Mouse (Mus musculus) common myeloid progenitor, adult 5-6 weeks (primary cell): Measurements from ENCODE around the gene Pde6d. TPM values are rescaled to one million over a fixed set of nuclear protein-coding genes. Genes with fewer than 3 reads are reported as not detected.

Source experiments
- ATAC-seq: replicated peaks from 2 replicates; pipeline ENCODE4 v1.8.0; 2016; ENCODE audit warnings: low read depth, mild to moderate bottlenecking, moderate TSS enrichment, inconsistent platforms; ENCODE audit not compliant: poor library complexity, severe bottlenecking
- total RNA-seq: library from RNA; stranded (forward); fragments of 200-1000, 187-1606 nt; gene quantifications from 2 replicates; pipeline ENCODE4 v1.2.3, GENCODE M21; 2017

The Pde6d gene
- total RNA-seq, 1 experiment from 2014 or later, result 7.5 TPM

GRCm38 (mm10) chr1:86506420-86506819 lies 76.0 kb downstream of the Pde6d start:
- ATAC-seq, result no peak

- no peak for ATAC-seq
Observed at GRCm38 (mm10) chr1:86505461-86505860, 77.0 kb downstream of the Pde6d start.

DNA sequence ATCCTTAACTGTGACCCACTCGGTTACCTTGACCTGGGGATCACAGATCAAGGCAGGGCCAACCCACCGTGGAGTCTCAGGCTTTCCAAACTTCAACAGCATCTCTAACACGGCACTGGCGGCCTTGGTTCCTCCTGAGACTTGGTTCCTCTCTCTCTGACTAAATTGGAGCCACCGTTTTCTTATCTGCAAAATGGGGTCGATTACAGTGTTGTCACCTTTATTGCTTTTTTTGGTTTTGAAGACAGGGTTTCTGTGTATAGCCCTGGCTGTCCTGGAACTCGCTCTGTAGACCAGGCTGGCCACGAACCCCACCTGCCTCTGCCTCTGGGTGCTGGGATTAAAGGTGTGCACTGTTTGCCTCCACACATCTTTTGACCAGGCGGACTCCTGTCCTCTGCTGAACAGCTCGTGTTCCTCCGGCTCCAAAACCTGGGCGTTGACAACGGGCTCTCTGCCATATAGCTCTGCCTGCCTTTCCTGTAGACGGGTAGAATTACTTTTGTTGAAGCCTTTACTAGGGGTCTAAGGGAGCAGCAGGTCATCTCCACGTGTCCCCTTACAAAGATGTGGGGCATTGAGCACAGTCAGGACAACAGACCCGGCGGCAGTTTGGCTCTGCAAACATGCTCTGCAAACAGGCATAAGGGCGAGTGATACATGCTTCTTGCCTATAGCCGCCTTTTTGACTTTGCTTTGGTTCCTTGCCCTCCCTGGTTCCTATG lies 77.6 kb downstream of the Pde6d start:
- ATAC-seq, result no peak

DNA sequence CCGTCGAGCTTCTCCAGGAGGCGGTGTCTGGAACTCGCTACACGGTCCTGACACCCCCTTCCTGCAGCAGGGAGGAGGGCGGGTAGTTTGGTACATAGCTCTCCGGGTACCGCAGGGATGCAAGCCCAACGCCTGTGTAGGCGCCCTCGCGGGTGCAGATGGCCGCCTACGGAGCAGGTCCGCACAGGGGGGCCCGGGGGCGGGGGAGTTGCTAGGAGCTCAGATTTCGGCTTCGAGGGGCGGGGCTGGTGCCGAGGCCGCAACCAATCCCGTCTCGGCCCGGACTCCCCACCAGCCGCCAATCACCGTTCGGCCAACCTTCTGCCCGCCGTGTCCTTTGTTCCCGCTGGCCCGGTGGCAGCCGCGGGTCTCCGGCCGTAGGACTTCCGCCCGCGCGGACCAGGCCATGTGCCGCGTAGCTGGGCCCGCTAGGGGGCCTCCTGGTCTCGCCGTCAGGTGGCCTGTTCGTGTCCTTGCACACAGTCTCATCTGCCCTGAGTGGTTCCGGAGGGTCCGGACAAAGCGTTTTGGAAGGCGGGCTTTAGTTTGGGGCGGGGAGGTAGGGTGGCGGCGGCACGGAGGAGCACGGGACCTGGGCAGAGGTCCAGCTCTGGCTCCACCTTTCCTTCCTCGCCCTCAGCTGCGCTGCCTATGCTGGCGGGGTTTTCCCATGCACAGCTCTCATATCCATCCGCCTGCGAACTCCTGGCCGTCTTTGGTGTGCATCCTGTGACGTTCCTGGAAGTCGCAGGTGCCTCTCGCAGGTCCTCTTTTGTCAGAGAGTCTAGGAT lies 78.3 kb downstream of the Pde6d start:
- ATAC-seq, result peak; percentile 55

DNA sequence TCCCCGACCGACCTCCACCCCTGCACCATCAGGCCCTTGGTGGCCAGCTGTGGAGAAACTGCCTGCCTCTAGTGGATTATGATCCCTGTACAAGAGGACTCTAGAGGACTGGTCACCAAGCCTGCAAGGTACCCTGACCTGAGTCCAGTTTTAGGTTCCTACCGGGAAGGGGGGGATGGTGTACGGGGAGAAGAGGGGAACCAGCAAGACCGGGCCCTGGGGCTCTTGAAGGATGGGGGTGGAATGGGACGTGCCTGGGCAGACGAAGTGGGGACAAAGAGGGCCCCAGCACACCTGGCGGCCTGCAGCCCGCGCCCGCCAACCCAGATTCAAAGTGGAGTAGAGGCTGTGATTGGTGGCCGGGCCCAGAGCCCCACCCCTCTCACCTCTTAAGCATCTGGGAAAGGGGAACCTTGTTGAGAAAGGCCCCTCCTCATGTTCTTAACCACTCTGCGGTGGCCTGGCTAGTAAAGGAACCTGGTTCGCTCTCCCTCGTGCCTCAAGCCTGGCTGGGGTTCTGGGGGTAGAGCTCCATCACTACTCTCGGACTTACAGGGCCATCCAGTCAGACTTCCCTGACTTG lies 79.2 kb downstream of the Pde6d start:
- ATAC-seq, result peak; percentile 37

DNA sequence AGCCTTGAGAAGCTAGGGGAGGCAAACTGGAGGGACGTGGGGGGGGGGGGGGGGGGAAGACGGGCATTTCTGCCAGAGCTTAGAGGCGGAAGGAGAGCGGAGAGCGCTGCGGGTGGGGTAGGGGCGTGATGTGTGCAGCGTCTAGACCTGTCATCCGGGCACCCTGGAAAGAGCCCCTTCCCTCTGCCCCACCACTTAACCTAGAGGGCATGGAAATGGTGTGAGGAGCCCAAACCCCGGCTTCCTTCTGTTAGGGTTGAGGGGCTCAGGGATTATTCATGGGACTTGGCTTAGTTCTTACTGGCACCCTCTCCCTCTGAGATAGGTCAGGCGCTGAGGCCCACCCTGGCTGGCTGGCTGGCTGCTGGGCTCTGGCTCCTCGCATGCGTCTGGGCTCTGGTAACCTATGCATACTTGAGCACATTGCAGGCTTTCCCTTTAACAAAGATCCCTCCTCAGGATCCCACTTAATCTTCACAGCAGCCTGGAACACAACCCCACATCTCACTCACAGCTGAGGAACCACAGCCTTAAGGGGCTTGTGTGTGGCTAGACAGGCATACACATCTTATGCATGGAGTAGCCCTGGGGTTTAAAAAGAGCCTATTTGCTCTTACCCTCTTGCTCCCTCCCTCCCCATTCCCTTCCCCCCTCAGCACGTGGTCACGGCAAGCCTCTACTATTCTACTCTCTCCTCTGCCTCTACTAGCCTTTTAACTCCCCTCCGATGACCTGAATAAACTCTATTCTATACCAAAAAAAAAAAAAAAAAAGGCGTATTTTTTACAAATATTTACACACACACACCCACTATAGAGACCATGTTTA lies 80.0 kb downstream of the Pde6d start:
- no peak for ATAC-seq

DNA sequence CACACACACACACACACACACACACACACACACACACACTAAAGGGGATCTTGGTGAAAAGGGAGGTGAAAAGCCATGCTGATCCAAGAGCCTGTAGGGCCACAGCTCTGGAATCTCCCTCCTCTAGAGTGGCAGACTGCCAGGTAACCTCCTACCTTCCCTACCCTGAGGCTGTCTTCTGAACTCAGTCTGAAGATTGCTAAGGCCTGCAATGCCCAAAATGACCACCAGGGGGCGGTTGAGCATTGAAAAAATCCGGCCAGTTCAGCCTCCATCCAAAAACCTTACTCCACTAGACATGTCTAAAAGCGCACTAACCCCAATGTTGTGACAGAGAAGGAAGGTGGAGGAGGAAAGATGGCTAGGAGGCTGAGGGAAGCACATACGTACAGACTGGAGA lies 80.9 kb downstream of the Pde6d start:
- peak; percentile 29 for ATAC-seq

DNA sequence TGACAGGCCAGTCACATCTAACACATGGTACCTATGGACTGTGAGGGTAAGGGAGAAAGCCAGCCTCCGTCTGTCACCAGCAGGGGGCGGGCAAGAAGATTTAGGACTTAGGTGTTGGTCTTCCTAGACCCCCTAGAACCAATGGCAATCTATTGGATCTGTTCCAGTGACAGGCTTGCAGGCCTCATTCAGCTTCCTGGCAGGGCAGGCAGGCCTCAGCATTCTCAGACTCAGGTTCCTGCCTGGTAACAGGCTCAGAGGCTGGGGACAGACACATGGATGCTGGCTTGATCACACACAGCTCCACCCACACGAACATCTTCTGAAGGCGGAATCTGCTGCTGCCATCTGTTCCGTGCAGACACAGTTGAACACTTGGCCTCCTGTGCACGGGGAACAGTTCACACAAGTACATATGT lies 81.3 kb downstream of the Pde6d start:
- no peak for ATAC-seq

DNA sequence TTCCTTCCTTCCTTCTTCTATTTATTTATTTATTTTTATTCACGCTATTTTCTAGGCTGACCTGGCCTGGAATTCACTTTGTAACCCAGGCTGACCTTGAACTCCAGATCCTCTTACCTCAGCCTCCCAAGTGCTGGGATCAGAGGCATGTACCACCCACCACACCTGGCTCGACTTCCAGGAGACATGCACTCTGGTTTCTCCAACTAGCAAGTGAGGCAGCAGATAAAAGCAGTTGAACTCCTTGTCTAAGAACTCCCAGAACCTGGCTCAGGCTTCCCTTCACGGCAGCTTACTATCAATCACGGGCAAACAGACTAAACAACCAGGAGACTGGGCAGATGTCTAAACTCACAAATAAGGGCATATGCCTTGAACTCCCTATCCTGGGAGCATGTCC lies 81.7 kb downstream of the Pde6d start:
- ATAC-seq, result no peak

DNA sequence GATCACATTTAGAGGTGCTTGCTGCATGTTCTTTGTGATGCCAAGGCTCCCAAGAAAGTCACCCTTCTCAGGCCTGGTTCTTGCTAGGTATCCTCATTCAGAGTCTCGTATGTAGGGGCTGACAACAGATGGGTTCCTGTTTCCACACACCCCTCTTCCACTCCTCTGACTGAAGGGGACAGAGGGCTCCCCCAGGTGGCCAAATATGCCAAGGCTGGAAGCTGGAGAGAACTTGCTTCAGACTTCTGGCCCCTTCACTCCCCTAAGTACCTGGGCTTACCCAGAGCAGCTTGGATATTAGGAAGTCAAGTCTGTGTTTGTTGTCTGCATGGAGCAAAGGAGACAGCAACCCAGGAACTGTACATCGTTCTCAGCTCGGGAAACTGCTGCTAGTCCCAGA lies 82.5 kb downstream of the Pde6d start:
- peak; percentile 41 for ATAC-seq

- no peak for ATAC-seq
Observed at GRCm38 (mm10) chr1:86498611-86499010, 83.8 kb downstream of the Pde6d start.

DNA sequence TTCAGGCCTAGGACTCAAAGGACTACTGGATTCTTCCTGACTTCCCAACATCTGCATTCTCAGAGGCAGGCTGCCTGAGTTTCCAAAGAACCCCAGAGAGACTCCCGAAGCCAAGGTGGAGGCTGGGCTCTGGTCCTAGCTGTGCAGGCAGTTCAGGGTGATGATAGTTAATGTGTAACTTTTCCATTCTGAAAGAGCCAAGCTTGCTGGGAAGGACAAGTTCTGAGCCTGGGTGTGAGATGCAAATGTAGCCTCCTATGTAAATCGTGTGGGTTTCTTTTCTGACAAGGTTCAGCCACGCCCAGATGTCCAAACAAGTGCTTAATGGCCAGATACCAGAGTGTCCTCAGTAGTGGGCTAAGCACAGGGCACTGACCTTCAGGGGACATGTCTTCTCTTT lies 84.4 kb downstream of the Pde6d start:
- ATAC-seq, result no peak

GRCm38 (mm10) chr1:86497361-86497760 lies 85.1 kb downstream of the Pde6d start:
- ATAC-seq, result no peak

DNA sequence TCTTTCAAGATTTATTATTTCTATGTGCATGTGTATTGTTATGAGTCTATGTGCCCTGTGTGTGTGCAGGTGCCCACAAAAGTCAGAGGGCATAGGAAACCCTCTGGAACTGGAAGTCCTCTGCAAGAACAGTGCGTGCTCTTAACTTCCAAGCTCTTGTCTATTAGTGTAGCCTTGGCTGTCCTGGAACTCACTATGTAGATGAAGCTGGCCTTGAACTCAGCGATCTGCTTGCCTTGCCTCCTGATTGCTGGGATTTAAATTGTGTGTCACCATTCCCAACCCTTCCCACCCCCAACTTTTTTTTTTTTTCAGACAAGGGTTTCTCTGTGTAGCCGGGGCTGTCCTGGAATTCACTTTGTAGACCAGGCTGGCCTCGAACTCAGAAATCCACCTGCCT lies 86.1 kb downstream of the Pde6d start:
- no peak for ATAC-seq

DNA sequence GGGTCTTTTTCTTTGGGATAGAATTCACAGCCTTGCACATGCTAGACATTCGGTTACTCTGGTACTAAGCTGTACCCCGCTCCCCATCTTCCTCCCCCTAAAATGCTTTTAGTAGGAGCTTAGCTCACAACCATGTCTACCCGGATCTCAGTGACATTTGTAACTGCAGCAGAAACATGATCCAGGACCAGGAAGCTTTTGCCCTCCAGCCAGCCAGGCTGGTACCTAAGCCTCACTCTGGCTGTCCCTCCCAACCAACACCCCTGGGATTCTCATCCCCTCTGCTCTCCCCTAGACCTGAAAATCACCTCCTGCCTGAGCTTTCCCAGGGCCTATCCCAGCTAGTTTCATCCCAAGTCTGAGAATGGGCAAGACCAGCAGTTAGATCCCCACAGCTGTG lies 88.6 kb downstream of the Pde6d start:
- no peak for ATAC-seq

Other genes starting within 250 kb of the Pde6d start
- 938 and 1,055 TPM in 2 replicates for gene Ncl, start 223.2 kb downstream of the Pde6d start, total RNA-seq
- gene Nmur1, start 156.4 kb downstream of the Pde6d start, total RNA-seq, result not detected in 2 replicates
- not detected in 2 replicates for gene Tex44, start 156.3 kb downstream of the Pde6d start, total RNA-seq
- 6,083 and 6,415 TPM in 2 replicates for gene Ptma, start 55.9 kb downstream of the Pde6d start, total RNA-seq
- gene Cops7b, start 275 bp upstream of the Pde6d start, total RNA-seq, result 23.3 and 25.8 TPM in 2 replicates
- not detected in 2 replicates for gene Nppc, start 87.9 kb upstream of the Pde6d start, total RNA-seq
- gene Dis3l2, start 121.2 kb upstream of the Pde6d start, total RNA-seq, result 25.3 and 32.7 TPM in 2 replicates